ENCODE assay signal across 14 mouse cellular contexts in genomic region chr1:133749954-133750353, GRCm38 (mm10).
"Had no signal": no experiment of that assay in that cellular context is flagged by ENCODE, and none has a peak within 500 bp of the region (broad histone marks: within the 10 kb centered on the region; RNA-seq: fewer than 3 reads in every experiment).

No protein-coding gene starts in this region.

- H3K4me2 ChIP-seq: kidney, embryonic 15.5 days; limb, embryonic 13.5 days; lung, embryonic 14.5 days; midbrain, embryonic 13.5 days; neural tube, embryonic 12.5 days had no signal

- DNase-seq: kidney, adult 2 months; kidney, postnatal 14 days; left cerebral cortex, postnatal 4 days; lung, embryonic 14.5 days; lung, postnatal 14 days; retina, postnatal 1 day; right cerebral cortex, postnatal 4 days; spleen, adult 18-20 months; thymus, adult 18-20 months; thymus, postnatal 14 days had no signal

- H3K36me3 ChIP-seq: kidney, embryonic 15.5 days; limb, embryonic 13.5 days; midbrain, embryonic 13.5 days; neural tube, embryonic 12.5 days had no signal

- H3K9ac ChIP-seq: kidney, embryonic 15.5 days; limb, embryonic 13.5 days; lung, embryonic 14.5 days; midbrain, embryonic 13.5 days; neural tube, embryonic 12.5 days had no signal

- H3K27ac ChIP-seq: kidney, embryonic 15.5 days; limb, embryonic 13.5 days; midbrain, embryonic 13.5 days; neural tube, embryonic 12.5 days had no signal

- ATAC-seq: midbrain, embryonic 13.5 days had no signal

- H3K4me3 ChIP-seq: kidney, embryonic 15.5 days; limb, embryonic 13.5 days; midbrain, embryonic 13.5 days; neural tube, embryonic 12.5 days had no signal

- H3K9me3 ChIP-seq: kidney, embryonic 15.5 days; limb, embryonic 13.5 days; midbrain, embryonic 13.5 days; neural tube, embryonic 12.5 days had no signal

- H3K27me3 ChIP-seq: midbrain, embryonic 13.5 days; neural tube, embryonic 12.5 days had no signal

- H3K4me1 ChIP-seq: midbrain, embryonic 13.5 days had no signal
